Mouse (Mus musculus) ES-Bruce4 (cell line): ENCODE measurements around the gene Adgre4. TPM values are rescaled to one million over a fixed set of nuclear protein-coding genes. Genes with fewer than 3 reads are reported as not detected.
A peak's percentile ranks its signal among the peaks of the same experiment; 100 is the strongest.
"Not testable (repeated sequence)": the region's sequence is repeated elsewhere in the genome, so short reads cannot be mapped to it uniquely, and the experiment has no call there.

Experiments used
- H3K27ac ChIP-seq: 2 replicates; pipeline ENCODE4 v1.5.1; 2012; ENCODE audit warnings: low read length, inconsistent platforms; ENCODE audit not compliant: insufficient read depth
- H3K27me3 ChIP-seq: 2 replicates; pipeline ENCODE4 v1.6.1; 2012; ENCODE audit warnings: mild to moderate bottlenecking, low read length, inconsistent platforms; ENCODE audit not compliant: control insufficient read depth, poor library complexity, insufficient read depth, severe bottlenecking
- H3K36me3 ChIP-seq: 2 replicates; pipeline ENCODE4 v1.6.1; 2012; ENCODE audit warnings: inconsistent platforms, mild to moderate bottlenecking, low read length, moderate library complexity; ENCODE audit not compliant: control insufficient read depth, poor library complexity, insufficient read depth, severe bottlenecking
- H3K4me1 ChIP-seq: one replicate; pipeline ENCODE4 v1.8.1; 2011; ENCODE audit warnings: low read length; ENCODE audit not compliant: control insufficient read depth, insufficient read depth
- H3K4me3 ChIP-seq: 2 replicates; pipeline ENCODE4 v1.5.1; 2011; ENCODE audit warnings: low read depth, mild to moderate bottlenecking, low read length
- H3K9ac ChIP-seq: 2 replicates; pipeline ENCODE4 v1.6.1; 2012; ENCODE audit warnings: low read depth, mild to moderate bottlenecking, inconsistent platforms; ENCODE audit not compliant: poor library complexity, severe bottlenecking
- H3K9me3 ChIP-seq: replicated peaks from 2 replicates; pipeline ENCODE4 v1.6.1; 2012; ENCODE audit warnings: mild to moderate bottlenecking, low read length, inconsistent platforms; ENCODE audit not compliant: control insufficient read depth, poor library complexity, insufficient read depth, severe bottlenecking
- CTCF ChIP-seq: IDR thresholded peaks from one replicate; pipeline ENCODE4 v1.8.1; 2011; ENCODE audit warnings: low read depth, low read length
- EP300 ChIP-seq: IDR thresholded peaks from 2 replicates; pipeline ENCODE4 v1.6.1; 2011; ENCODE audit warnings: low read depth, low read length; ENCODE audit not compliant: insufficient read depth
- POLR2A ChIP-seq: IDR thresholded peaks from one replicate; pipeline ENCODE4 v1.8.1; 2011; ENCODE audit warnings: low read length; ENCODE audit not compliant: insufficient read depth
- polyA plus RNA-seq: library from polyadenylated mRNA; stranded (reverse); fragments of >200 nt; gene quantifications from 2 replicates; pipeline ENCODE4 v1.2.4, GENCODE M21; 2011; ENCODE audit warnings: low read depth; ENCODE audit not compliant: missing spikeins, insufficient read depth, insufficient read length

The Adgre4 gene
- polyA plus RNA-seq, 1 experiment, result not detected

GRCm38 (mm10) chr17:55843067-55843466 is 93.3 kb downstream of the Adgre4 start:
- TF ChIP-seq POLR2A (no peak), EP300 (no peak), CTCF (no peak)
- H3K4me3 ChIP-seq, result no peak overlapping the region
- H3K9me3 ChIP-seq, result peaks cover 3% of the 10 kb centered on the region; the same call in 1 of the 2 replicates
- no peak overlapping the region for H3K9ac ChIP-seq
- H3K27me3 ChIP-seq, result no peaks in the 10 kb centered on the region
- H3K36me3 ChIP-seq, result no peaks in the 10 kb centered on the region
- H3K27ac ChIP-seq, result no peak overlapping the region
- H3K4me1 ChIP-seq, result no peaks in the 10 kb centered on the region

GRCm38 (mm10) chr17:55877184-55877583 is 127.4 kb downstream of the Adgre4 start:
- H3K27me3 ChIP-seq, result no peaks in the 10 kb centered on the region
- H3K4me1 ChIP-seq, result no peaks in the 10 kb centered on the region
- TF ChIP-seq CTCF, result no peak
- no peak for TF ChIP-seq EP300
- no peak for TF ChIP-seq POLR2A
- H3K9ac ChIP-seq, result no peak overlapping the region
- no peaks in the 10 kb centered on the region for H3K36me3 ChIP-seq
- H3K4me3 ChIP-seq, result no peak overlapping the region
- H3K9me3 ChIP-seq, result no peaks in the 10 kb centered on the region
- H3K27ac ChIP-seq, result no peak overlapping the region

- not testable (repeated sequence) for H3K36me3 ChIP-seq, H3K9me3 ChIP-seq, H3K27me3 ChIP-seq, H3K4me1 ChIP-seq
- Histone ChIP-seq H3K4me3 (peak overlapping the region; percentile 62), H3K27ac (0 out of 2 replicates have a peak overlapping the region, but pooled peaks have one; percentile 51), H3K9ac (peak overlapping the region; percentile 66)
Observed at GRCm38 (mm10) chr17:55878282-55878635, 128.5 kb downstream of the Adgre4 start.

- Histone ChIP-seq H3K9ac (peak within 1 kb of the TSS; percentile 66), H3K27ac (0 out of 2 replicates have a peak within 1 kb of the TSS, but pooled peaks have one; percentile 51), H3K4me3 (peak within 1 kb of the TSS; percentile 62)
- not testable (repeated sequence) for H3K9me3 ChIP-seq, H3K27me3 ChIP-seq, H3K36me3 ChIP-seq, H3K4me1 ChIP-seq
- peak; percentile 78 for TF ChIP-seq POLR2A
Observed at GRCm38 (mm10) chr17:55878636-55879369, 129.0 kb downstream of the Adgre4 start, which contains the start of gene Zfp119a. TSS of gene Zfp119a (minus strand) at chr17:55878930.

- no peak for TF ChIP-seq EP300
- no peak for TF ChIP-seq CTCF
- TF ChIP-seq POLR2A, result no peak
- H3K27me3 ChIP-seq, result no peaks in the 10 kb centered on the region
- no peaks in the 10 kb centered on the region for H3K9me3 ChIP-seq
- no peak overlapping the region for H3K27ac ChIP-seq
- H3K4me3 ChIP-seq, result no peak overlapping the region
- no peak overlapping the region for H3K9ac ChIP-seq
- peaks cover 2% of the 10 kb centered on the region for H3K4me1 ChIP-seq
- H3K36me3 ChIP-seq, result no peaks in the 10 kb centered on the region
Observed at GRCm38 (mm10) chr17:55883631-55884030, 133.8 kb downstream of the Adgre4 start.

- H3K36me3 ChIP-seq, result no peaks in the 10 kb centered on the region
- H3K9me3 ChIP-seq, result no peaks in the 10 kb centered on the region
- TF ChIP-seq EP300 (no peak), POLR2A (no peak), CTCF (no peak)
- no peaks in the 10 kb centered on the region for H3K27me3 ChIP-seq
- no peak overlapping the region for H3K27ac ChIP-seq
- H3K9ac ChIP-seq, result no peak overlapping the region
- H3K4me3 ChIP-seq, result no peak overlapping the region
- peaks cover 2% of the 10 kb centered on the region for H3K4me1 ChIP-seq
Observed at GRCm38 (mm10) chr17:55884912-55885311, 135.1 kb downstream of the Adgre4 start.

GRCm38 (mm10) chr17:55892406-55892955 is 142.7 kb downstream of the Adgre4 start:
- H3K27me3 ChIP-seq, H3K36me3 ChIP-seq, H3K27ac ChIP-seq, H3K9me3 ChIP-seq, H3K4me1 ChIP-seq: not testable (repeated sequence)
- H3K4me3 ChIP-seq, result peak overlapping the region; percentile 65
- peak overlapping the region; percentile 71; the same call in 1 of the 2 replicates for H3K9ac ChIP-seq
